Mouse (Mus musculus) bone marrow macrophage, adult 2 months (primary cell): ENCODE measurements around the gene Usp54.
"Not testable (repeated sequence)": the region's sequence is repeated elsewhere in the genome, so short reads cannot be mapped to it uniquely, and the experiment has no call there.

Source experiments
- CTCF ChIP-seq: IDR thresholded peaks from 2 replicates; pipeline ENCODE4 v1.5.1; 2012; ENCODE audit warnings: low read depth, mild to moderate bottlenecking, low read length, moderate library complexity
- POLR2A ChIP-seq: IDR thresholded peaks from 2 replicates; pipeline ENCODE4 v1.6.1; 2012; ENCODE audit warnings: mild to moderate bottlenecking, low read depth, low read length, borderline replicate concordance

GRCm38 (mm10) chr14:20636968-20637367 lies 3.9 kb downstream of the Usp54 start:
- not testable (repeated sequence) for TF ChIP-seq CTCF, POLR2A
